Mouse (Mus musculus): ENCODE data around the gene Chst3.
"Not testable (repeated sequence)": the region's sequence is repeated elsewhere in the genome, so short reads cannot be mapped to it uniquely, and the experiment has no call there.

Gene Chst3

DNA sequence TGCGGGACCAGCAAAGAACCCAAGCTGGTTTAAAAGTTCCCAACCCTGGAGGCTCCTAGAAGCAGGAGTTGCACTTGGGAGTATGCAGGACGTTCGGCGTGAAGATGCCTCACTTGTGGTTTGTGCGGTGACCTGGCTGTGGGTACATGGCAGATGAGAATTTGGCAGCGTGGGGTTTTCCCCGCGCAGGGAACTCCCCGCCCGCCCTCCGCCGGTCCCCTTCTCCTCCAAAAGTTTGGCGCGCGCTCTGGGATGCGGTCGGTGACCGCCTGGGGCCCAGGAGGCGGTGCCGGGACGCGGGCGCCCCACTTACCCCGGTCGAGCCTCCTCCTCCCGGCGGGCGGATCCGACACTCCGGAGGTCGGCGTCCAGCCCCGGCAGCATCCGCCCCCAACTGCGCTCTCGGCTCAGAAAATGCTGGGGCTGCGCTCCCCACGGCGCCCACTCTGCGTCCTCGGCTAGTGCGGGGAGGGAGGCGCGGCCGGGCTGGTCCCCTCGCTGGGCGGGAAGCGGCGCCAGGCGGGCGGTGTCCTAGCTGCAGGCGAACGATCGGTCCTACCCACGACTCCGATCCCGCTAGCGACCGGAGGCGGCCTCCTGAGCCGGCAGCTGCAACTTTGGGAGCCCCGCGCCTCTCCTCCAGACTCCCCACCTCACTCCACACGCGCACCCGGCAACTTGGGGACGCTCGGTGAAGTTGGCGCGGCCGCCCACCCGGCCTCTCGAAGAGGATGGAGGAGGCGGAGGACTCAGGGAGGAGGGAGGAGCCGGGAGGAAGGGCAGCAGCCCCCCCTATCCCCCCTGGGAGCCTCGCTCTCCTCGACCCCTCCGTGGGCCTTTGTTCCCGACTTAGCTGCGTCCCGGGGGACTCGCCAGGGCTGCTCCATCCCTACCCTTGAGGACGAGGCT, at the start of gene Chst3:
Gene Chst3 (minus strand): TSS at position 670 of the 909 bp plus-strand sequence.
- in situ Hi-C loops (cut with MboI; ENCODE audit: low sequenced_read_pairs) = no loop called here

DNA sequence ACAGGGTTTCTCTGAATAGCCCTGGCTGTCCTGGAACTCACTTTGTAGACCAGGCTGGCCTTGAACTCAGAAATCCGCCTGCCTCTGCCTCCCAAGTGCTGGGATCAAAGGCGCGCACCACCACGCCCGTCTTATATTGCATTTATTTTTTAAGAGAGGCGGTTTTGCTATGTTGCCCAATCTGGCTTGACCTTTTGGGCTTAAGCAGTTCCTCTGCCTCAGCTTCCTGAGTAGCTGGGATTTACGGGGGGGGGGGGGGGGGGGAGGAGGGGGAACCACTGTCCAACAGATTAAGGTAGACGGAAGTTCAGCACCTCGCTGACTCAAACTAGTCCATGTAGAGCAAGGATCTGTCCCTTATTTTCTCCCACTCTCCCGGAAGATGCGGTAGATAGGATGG, 49.7 kb upstream of the Chst3 start:
- in situ Hi-C loops (cut with MboI; ENCODE audit: low sequenced_read_pairs) = no loop called here

GRCm38 (mm10) chr10:60266842-60267401, 47.9 kb upstream of the Chst3 start:
- in situ Hi-C loops (cut with MboI; ENCODE audit: low sequenced_read_pairs) = no loop called here

- in situ Hi-C loops (cut with MboI; ENCODE audit: low sequenced_read_pairs) = no loop called here
These were observed 46.2 kb upstream of the Chst3 start for GRCm38 (mm10) chr10:60265252-60265651.

GRCm38 (mm10) chr10:60263351-60263750, 44.3 kb upstream of the Chst3 start:
- in situ Hi-C loops (cut with MboI; ENCODE audit: low sequenced_read_pairs) = no loop called here

- in situ Hi-C loops (cut with MboI; ENCODE audit: low sequenced_read_pairs) = no loop called here
These were observed 43.3 kb upstream of the Chst3 start for GRCm38 (mm10) chr10:60262386-60262785.

DNA sequence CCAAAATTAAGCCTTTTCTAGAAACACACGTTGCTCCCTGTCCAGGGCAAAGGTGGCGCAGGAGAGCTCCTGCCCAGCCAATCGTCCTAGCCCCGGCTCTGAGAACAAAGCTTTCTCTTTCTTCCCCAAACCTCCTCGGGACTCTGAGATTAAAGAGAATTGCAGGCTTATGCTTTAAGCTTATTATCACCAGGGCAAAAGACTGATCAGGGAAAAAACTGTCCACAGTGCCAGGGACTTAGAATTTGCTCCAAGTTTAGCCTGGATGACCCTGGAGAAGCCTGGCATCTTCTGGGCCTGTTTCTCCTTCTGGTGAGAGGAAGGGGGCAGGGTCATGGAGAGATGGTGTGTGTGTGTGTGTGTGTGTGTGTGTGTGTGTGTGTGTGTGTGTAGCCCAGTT, 42.5 kb upstream of the Chst3 start:
- in situ Hi-C loops (cut with MboI; ENCODE audit: low sequenced_read_pairs) = no loop called here

GRCm38 (mm10) chr10:60260557-60261294, 41.7 kb upstream of the Chst3 start:
- in situ Hi-C loops (cut with MboI; ENCODE audit: low sequenced_read_pairs) = no loop called here

DNA sequence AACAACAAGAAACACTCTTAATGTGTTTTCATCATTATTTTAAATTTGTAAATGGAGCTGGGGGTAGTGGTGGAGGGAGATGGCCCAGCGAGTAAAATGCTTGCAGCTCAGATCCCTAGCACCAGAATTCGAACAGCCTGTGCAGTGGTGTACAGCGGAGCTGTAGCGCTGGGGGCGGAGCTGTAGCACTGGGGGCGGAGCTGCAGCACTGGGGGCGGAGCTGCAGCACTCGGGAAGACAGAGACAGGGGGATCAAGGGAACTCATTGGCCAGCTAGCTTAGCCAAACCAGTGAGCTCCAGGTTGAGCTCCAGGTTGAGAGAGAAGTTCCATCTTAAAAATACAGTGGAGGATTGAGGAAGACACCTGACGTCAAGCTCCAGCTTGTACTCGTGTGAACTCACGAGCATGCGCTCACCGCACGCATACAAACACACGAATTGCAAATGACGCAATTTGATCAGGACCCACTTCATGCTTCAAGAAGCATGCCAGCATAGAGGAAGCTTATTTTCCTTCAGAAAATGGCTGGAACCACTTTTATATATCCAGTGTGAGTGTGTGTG, 38.3 kb upstream of the Chst3 start:
- in situ Hi-C loops (cut with MboI; ENCODE audit: low sequenced_read_pairs) = no loop called here

DNA sequence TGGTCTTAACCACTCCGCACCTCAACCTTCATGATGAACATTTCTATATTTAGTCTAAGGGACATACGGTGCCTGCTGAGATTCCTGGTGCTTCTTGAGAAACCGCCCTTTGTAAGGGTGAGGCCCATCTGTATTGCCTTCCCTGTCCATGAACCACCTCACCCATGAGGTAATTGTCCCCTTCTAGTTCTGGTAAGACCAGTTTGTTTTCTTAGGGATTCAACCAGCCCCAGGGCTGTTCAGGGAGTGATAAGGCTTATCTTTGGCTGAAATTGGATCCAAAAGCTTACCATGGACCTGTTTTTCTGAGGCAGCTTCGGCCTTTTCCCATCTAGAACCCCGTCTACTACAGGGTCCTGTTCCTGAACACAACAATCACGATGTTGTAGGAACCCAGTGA, 37.0 kb upstream of the Chst3 start:
- in situ Hi-C loops (cut with MboI; ENCODE audit: low sequenced_read_pairs) = no loop called here

GRCm38 (mm10) chr10:60252606-60253005, 33.5 kb upstream of the Chst3 start:
- in situ Hi-C loops (cut with MboI; ENCODE audit: low sequenced_read_pairs) = no loop called here

DNA sequence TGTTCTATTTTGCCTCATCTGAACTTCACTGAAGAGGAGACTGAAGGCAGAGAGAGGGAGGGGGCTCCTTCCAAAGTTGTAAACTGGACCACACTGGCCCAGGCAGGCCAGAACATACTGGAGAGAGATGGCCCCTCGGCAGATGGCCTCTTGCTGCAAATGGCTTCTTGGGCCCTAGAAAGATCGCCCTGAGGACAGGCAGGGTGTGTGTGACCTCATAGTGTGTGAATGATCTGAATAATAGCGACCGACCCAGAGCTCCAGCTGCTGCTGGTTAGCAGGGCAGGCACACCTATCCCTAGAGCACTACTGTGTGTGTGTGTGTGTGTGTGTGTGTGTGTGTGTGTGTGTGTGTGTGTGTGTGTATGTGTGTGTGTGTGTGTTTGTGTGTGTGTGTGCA, 33.1 kb upstream of the Chst3 start:
- in situ Hi-C loops (cut with MboI; ENCODE audit: low sequenced_read_pairs) = no loop called here

- in situ Hi-C loops (cut with MboI; ENCODE audit: low sequenced_read_pairs) = no loop called here
These were observed 31.4 kb upstream of the Chst3 start for GRCm38 (mm10) chr10:60250426-60250965.

GRCm38 (mm10) chr10:60248345-60248744, 29.3 kb upstream of the Chst3 start:
- in situ Hi-C loops (cut with MboI; ENCODE audit: low sequenced_read_pairs) = not testable (repeated sequence)

DNA sequence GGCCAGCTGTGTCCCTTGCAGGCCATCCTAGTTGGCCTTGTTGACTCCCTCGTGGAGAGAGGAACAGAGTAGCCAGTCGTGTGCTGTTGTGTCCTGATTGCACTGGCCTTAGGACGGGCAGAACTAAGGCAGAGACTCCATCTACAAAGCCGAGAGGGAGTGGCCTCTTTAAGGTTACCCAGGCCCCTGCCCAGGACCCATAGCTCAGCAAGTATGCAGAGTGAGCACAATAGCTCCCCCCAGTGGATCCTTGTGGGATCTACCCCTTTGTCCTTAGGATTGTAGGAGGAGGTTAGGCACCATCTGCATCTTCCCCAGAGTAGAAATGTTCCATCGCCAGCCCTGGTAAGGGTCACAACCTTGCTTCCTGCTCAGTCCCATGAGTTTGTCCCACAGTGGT, 27.5 kb upstream of the Chst3 start:
- in situ Hi-C loops (cut with MboI; ENCODE audit: low sequenced_read_pairs) = no loop called here

DNA sequence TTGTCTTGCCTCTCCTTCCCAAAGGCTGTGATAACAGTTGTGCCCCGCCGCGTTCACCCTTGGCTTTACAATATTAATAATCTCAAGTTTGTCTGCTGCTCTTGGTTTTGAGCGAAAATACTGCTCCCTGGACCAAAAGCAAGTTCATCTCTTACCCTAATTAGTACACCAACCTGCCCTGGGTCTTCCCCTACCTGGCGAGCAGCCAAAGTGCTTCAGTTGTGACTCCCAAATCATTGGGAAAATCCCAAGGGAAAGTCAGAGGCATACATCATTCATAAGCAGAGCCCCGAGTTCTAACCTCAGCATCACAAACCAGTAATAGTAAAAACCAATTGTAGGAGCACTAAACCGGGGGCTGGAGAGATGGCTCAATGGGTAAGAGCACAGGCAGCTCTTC, 26.6 kb upstream of the Chst3 start:
- in situ Hi-C loops (cut with MboI; ENCODE audit: low sequenced_read_pairs) = no loop called here

DNA sequence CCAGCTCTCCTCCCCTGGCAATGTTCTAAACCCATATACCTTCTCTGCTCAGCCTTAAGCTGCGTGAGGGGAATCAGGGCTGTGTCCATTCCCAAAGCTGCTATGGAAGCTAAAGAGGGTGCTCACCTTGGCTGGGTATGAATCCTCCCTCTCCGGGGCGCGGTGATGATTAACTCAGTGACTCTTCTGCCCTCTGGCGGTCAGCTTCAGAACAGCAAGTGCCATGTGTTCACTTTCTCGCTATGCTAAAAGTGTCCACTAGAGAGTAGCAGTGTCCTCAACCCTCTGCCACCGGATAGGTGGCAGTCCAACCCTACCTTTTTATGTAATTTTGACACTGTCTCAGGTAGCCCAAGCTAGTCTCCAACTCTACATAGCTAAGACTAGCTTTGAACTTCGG, 26.0 kb upstream of the Chst3 start:
- in situ Hi-C loops (cut with MboI; ENCODE audit: low sequenced_read_pairs) = no loop called here

GRCm38 (mm10) chr10:60243941-60244340, 24.9 kb upstream of the Chst3 start:
- in situ Hi-C loops (cut with MboI; ENCODE audit: low sequenced_read_pairs) = no loop called here

GRCm38 (mm10) chr10:60240416-60240815, 21.4 kb upstream of the Chst3 start:
- in situ Hi-C loops (cut with MboI; ENCODE audit: low sequenced_read_pairs) = no loop called here

GRCm38 (mm10) chr10:60237475-60238154, 18.6 kb upstream of the Chst3 start:
- in situ Hi-C loops (cut with MboI; ENCODE audit: low sequenced_read_pairs) = loop anchor here (5.0 kb wide), 1 partner anchor 80 kb away; no protein-coding TSS in a partner anchor

All from CH12F3 (cell line).